Mouse (Mus musculus) G1E (cell line): Measurements from ENCODE around the gene Wdr54. TPM values are rescaled to one million over a fixed set of nuclear protein-coding genes. Genes with fewer than 3 reads are reported as not detected.

Source experiments
- ATAC-seq: 2 replicates; pipeline ENCODE4 v1.8.0; 2016; ENCODE audit warnings: mild to moderate bottlenecking; ENCODE audit not compliant: insufficient number of reproducible peaks, poor library complexity, low FRiP score, severe bottlenecking; ENCODE audit errors: extremely low read depth
- DNase-seq: peaks from one replicate; pipeline ENCODE4 v3.0.0; 2012; ENCODE audit warnings: low spot score
- H3K27me3 ChIP-seq: 2 replicates; pipeline ENCODE4 v1.6.1; 2012; ENCODE audit warnings: mild to moderate bottlenecking, low read length, inconsistent platforms; ENCODE audit not compliant: insufficient read depth
- H3K36me3 ChIP-seq: replicated peaks from 2 replicates; pipeline ENCODE3; 2012; ENCODE audit warnings: mild to moderate bottlenecking, inconsistent platforms
- H3K4me1 ChIP-seq: 2 replicates; pipeline ENCODE4 v1.6.1; 2012; ENCODE audit warnings: low read depth, low read length, inconsistent platforms, mixed read lengths; ENCODE audit not compliant: insufficient read depth
- H3K4me3 ChIP-seq: 2 replicates; pipeline ENCODE4 v1.5.1; 2012; ENCODE audit warnings: low read depth, mild to moderate bottlenecking, inconsistent platforms, low read length, moderate library complexity, mixed read lengths
- H3K9me3 ChIP-seq: replicated peaks from 2 replicates; pipeline ENCODE4 v1.6.1; 2012; ENCODE audit warnings: inconsistent platforms
- CTCF ChIP-seq: IDR thresholded peaks from 2 replicates; pipeline ENCODE4 v1.5.1; 2012; ENCODE audit warnings: low read depth, low read length, inconsistent platforms, mixed read lengths
- GATA1 ChIP-seq: IDR thresholded peaks from 2 replicates; pipeline ENCODE4 v1.6.1; 2012; ENCODE audit warnings: borderline replicate concordance, low read length, inconsistent platforms, mixed read lengths
- GATA2 ChIP-seq: IDR thresholded peaks from 2 replicates; pipeline ENCODE4 v1.6.1; 2012; ENCODE audit warnings: low read depth, low read length, inconsistent platforms, borderline replicate concordance
- POLR2AphosphoS5 ChIP-seq: IDR thresholded peaks from 2 replicates; pipeline ENCODE4 v1.6.1; 2012; ENCODE audit warnings: low read depth, low read length, inconsistent platforms; ENCODE audit not compliant: insufficient replicate concordance
- TAL1 ChIP-seq: conservative IDR thresholded peaks from 2 replicates; pipeline ENCODE4 v1.6.1; 2012; ENCODE audit warnings: low read depth, low read length, inconsistent platforms, mixed read lengths
- polyA plus RNA-seq: library from polyadenylated mRNA; stranded (reverse); fragments of >175 nt; gene quantifications from 2 replicates; pipeline ENCODE4 v1.2.3, GENCODE M21; 2012
- total RNA-seq, 2 experiments: library from RNA; stranded (forward) in 1 of 2; stranded (reverse) in 1 of 2; fragments of 200-1000 nt in 1 of 2; fragments of >200 nt in 1 of 2; fragmentation: Nextera tagmentation in 1 of 2; gene quantifications; 2 replicates each; pipeline ENCODE4 v1.2.3; 2014 to 2017

The Wdr54 gene
- total and polyA plus RNA-seq, 3 experiments: 0.27 TPM; not detected in 2

DNA sequence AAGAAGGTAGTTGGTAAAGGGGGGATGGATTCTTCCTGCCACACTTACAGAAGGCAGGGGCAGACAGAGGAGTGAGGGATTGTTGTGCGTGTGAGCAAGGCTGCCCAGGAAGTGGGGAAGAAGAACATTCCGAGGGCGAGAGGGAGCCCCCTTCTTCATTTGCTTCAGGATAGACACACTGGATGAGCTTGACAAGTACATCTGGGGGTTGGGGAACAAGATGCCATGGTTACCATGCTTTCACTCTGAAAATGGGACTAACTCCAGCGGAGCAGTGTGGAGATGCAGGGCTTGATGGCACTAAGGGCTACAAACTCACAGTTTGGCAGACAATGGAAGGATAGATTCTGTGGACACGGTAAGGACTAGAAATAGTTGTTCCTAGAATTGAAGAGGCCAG lies 14.9 kb upstream of the Wdr54 start:
- peaks cover 69% of the 10 kb centered on the region for H3K36me3 ChIP-seq
- no peak for ATAC-seq

GRCm38 (mm10) chr6:83169872-83170271 lies 13.7 kb upstream of the Wdr54 start:
- Histone ChIP-seq H3K9me3 (no peaks in the 10 kb centered on the region), H3K4me1 (peaks cover 32% of the 10 kb centered on the region), H3K27me3 (no peaks in the 10 kb centered on the region), H3K4me3 (no peak overlapping the region), H3K36me3 (peaks cover 63% of the 10 kb centered on the region)
- TF ChIP-seq GATA1: no peak
- no peak for TF ChIP-seq CTCF
- TF ChIP-seq TAL1: no peak
- no peak for TF ChIP-seq POLR2AphosphoS5
- TF ChIP-seq GATA2: no peak
- ATAC-seq: no peak
- DNase-seq: no peak

More for the DNA sequence above, 14.9 kb upstream of the Wdr54 start:
- peaks cover 31% of the 10 kb centered on the region for H3K4me1 ChIP-seq
- no peak for DNase-seq
- no peaks in the 10 kb centered on the region for H3K27me3 ChIP-seq
- no peaks in the 10 kb centered on the region for H3K9me3 ChIP-seq
- no peak for TF ChIP-seq GATA2
- no peak for TF ChIP-seq TAL1
- TF ChIP-seq POLR2AphosphoS5: no peak
- TF ChIP-seq GATA1: no peak
- TF ChIP-seq CTCF: no peak
- no peak overlapping the region for H3K4me3 ChIP-seq

DNA sequence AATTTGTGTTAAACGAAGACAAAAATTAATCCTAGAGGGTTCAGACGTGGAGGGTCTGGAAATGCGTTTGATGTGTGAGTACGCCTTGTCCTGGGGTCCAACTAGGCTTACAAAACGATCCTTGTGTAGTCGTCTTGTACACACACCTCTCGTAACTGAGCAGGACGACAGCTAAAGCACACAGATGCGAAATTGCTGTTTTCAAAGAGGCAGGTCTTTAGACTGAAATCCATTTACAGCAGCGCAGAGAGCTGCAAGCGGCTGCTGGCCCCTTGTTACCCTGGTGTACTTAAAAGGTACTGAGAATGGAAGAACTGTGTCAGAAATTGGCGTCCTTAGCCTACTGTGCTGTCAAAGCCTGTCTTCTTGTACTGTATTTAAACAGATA lies 10.0 kb upstream of the Wdr54 start:
- no peak for DNase-seq
- peaks cover 30% of the 10 kb centered on the region for H3K36me3 ChIP-seq
- H3K4me3 ChIP-seq: peak overlapping the region; percentile 87
- no peaks in the 10 kb centered on the region for H3K9me3 ChIP-seq
- no peak; the same call in 1 of the 2 replicates for ATAC-seq
- peaks cover 14% of the 10 kb centered on the region for H3K27me3 ChIP-seq
- H3K4me1 ChIP-seq: peaks cover 50% of the 10 kb centered on the region
- TF ChIP-seq POLR2AphosphoS5 (no peak), GATA2 (no peak), CTCF (no peak), TAL1 (no peak)

GRCm38 (mm10) chr6:83165607-83166242 lies 9.5 kb upstream of the Wdr54 start, which contains the start of gene Dctn1:
Gene Dctn1, plus strand, starts transcription at chr6:83165920.
- peak; percentile 68 for ATAC-seq
- peaks cover 19% of the 10 kb centered on the region for H3K27me3 ChIP-seq
- peaks cover 51% of the 10 kb centered on the region for H3K4me1 ChIP-seq
- H3K36me3 ChIP-seq: peaks cover 25% of the 10 kb centered on the region
- DNase-seq: peak; percentile 89
- TF ChIP-seq TAL1 (no peak), CTCF (peak; percentile 62)
- peak within 1 kb of the TSS; percentile 87 for H3K4me3 ChIP-seq
- H3K9me3 ChIP-seq: no peaks in the 10 kb centered on the region

DNA sequence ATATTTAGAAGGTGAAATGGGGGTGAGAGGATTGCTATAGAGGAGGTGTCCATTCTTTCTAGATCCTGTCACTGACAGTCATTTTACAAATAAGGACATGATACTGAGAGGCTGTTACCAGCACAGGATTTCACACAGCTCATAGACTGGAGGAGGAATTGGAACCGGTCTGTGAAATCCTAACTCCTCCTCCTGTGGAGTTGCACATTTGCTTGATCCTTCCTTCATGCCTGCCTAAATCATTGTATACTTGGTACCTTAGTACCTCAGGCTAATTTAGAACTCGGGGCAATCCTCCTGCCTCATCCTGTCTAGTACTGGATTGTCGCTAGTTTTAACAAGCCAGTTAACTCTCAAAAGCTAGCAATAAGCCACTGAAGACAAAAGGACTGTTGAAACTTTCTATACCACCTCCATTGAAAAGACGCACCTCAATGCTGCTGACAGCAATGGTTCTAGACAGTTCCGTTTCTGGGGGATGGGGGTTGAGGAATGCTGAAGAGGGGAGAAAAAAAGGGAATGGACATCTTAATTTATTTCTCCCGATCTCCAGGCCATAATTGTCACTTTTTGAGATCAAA lies 8.9 kb upstream of the Wdr54 start:
- Histone ChIP-seq H3K4me1 (peaks cover 51% of the 10 kb centered on the region), H3K36me3 (peaks cover 23% of the 10 kb centered on the region), H3K27me3 (peaks cover 22% of the 10 kb centered on the region), H3K4me3 (peak overlapping the region; percentile 87), H3K9me3 (no peaks in the 10 kb centered on the region)
- DNase-seq (no peak), ATAC-seq (no peak)
- TF ChIP-seq CTCF (no peak), POLR2AphosphoS5 (no peak), GATA1 (no peak), GATA2 (no peak), TAL1 (no peak)

GRCm38 (mm10) chr6:83162701-83163100 lies 6.5 kb upstream of the Wdr54 start:
- no peak for ATAC-seq
- H3K4me3 ChIP-seq: no peak overlapping the region; the same call in 1 of the 2 replicates
- H3K9me3 ChIP-seq: no peaks in the 10 kb centered on the region
- peak; percentile 49 for DNase-seq
- peaks cover under 1% of the 10 kb centered on the region for H3K36me3 ChIP-seq
- TF ChIP-seq GATA2 (no peak), TAL1 (no peak), POLR2AphosphoS5 (no peak), GATA1 (no peak), CTCF (peak; percentile 45; the same call in 1 of the 2 replicates)
- peaks cover 22% of the 10 kb centered on the region for H3K27me3 ChIP-seq
- H3K4me1 ChIP-seq: peaks cover 40% of the 10 kb centered on the region
